Mouse (Mus musculus): Measurements from ENCODE around the gene Gm5936. TPM values are rescaled to one million over a fixed set of nuclear protein-coding genes. Genes with fewer than 3 reads are reported as not detected.
A peak's percentile ranks its signal among the peaks of the same experiment; 100 is the strongest.
"Not testable (repeated sequence)": the region's sequence is repeated elsewhere in the genome, so short reads cannot be mapped to it uniquely, and the experiment has no call there.

The Gm5936 gene
- total RNA-seq (2021) = not detected
- long read RNA-seq, experiment 1 = 0 reads
- long read RNA-seq, experiment 2 = 0 reads

- DNase-seq; intact Hi-C loops (cut with DNase I; ENCODE audit: low total_unique reads): not testable (repeated sequence)
Measured at GRCm38 (mm10) chrX:74836842-74837522, at the start of gene Gm5936. Gm5936 (plus strand) TSS chrX:74837196.

- intact Hi-C loops (cut with DNase I; ENCODE audit: low total_unique reads); DNase-seq: not testable (repeated sequence)
Measured at GRCm38 (mm10) chrX:74856104-74856503, 19.1 kb downstream of the Gm5936 start.

- intact Hi-C loops (cut with DNase I; ENCODE audit: low total_unique reads) = not testable (repeated sequence)
- peak; percentile 8 for DNase-seq
Measured at GRCm38 (mm10) chrX:74880123-74880522, 43.1 kb downstream of the Gm5936 start.

Other genes starting within 250 kb of the Gm5936 start
- gene Olfr1325, start 244.5 kb upstream of the Gm5936 start, total RNA-seq (2021) = not detected
- gene Gm5640, start 191.6 kb upstream of the Gm5936 start, total RNA-seq (2021) = not detected
- gene Gm6890, start 96.3 kb upstream of the Gm5936 start, total RNA-seq (2021) = not detected
- gene Gab3, start 248.3 kb downstream of the Gm5936 start, total RNA-seq (2021) = 1 to 10 TPM; 1.3 to 1.7 TPM

All from gastrocnemius, postnatal 14 days (tissue).